Mouse (Mus musculus) lung, postnatal 0 days (tissue): ENCODE measurements around the gene Syn2.

ENCODE experiments used
- CTCF ChIP-seq: IDR thresholded peaks from 2 replicates; pipeline ENCODE4 v1.5.1; 2016; ENCODE audit warnings: antibody characterized with exemption, mild to moderate bottlenecking
- EP300 ChIP-seq: IDR thresholded peaks from 2 replicates; pipeline ENCODE4 v1.6.1; 2016; ENCODE audit warnings: antibody characterized with exemption, mild to moderate bottlenecking, control low read depth

DNA sequence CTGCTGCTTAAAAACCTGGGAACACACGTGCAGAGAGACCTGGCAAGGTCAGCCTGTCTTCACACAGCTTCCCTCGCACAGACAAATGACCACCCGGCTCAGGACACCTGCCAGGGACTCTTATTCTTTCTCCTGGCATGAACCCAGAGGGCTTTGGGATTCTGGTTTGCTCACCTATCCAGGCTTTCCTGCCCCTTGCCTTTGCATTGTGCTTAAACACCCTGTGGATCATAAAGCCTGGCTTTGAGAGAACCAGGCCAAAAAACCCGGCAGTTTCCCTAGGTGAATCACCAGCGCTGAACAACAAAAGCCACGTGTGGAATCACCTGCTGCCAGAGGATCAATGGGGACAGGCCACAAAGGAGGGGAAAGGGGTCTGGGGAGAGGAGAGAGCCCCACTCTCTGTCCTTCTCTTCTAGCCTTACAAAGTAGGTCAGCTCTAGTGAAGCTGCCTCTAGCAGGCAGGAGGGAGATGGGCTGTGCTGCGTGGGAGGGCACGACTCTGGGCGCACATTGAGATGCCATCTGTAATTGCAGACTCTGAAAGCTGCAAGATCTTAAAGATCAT lies 49.3 kb upstream of the Syn2 start:
- TF ChIP-seq CTCF, result no peak
- TF ChIP-seq EP300, result no peak
